16 mouse cellular contexts compared by ENCODE assay signal in the genomic region with DNA sequence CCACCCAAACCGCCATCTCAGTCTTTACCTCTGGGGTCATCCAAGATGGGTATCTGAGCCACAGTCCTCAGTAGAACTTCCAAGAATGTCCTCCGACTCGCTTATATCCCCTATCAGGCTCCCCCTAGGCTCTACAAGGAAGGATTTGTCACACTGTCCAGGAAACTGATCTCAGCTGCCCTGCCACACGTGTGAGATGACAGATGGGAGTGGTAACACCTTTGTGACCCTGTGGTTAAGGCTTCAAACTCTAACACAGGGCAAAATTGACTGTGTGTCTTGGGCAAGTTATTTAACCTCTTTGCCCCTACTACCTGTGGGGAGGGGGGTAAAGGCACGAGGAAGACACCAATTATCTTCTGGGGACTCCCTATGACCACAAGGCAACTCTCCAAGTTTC.
"Had no signal": no experiment of that assay in that cellular context is flagged by ENCODE, and none has a peak within 500 bp of the region (broad histone marks: within the 10 kb centered on the region; RNA-seq: fewer than 3 reads in every experiment).

No protein-coding gene starts in this region.

- H3K9ac ChIP-seq: lung, embryonic 14.5 days; midbrain, embryonic 12.5 days; neural tube, embryonic 12.5 days; stomach, embryonic 15.5 days had no signal

- H3K36me3 ChIP-seq: midbrain, embryonic 10.5 days; midbrain, embryonic 12.5 days; neural tube, embryonic 12.5 days; stomach, embryonic 15.5 days had no signal

- H3K4me3 ChIP-seq: midbrain, embryonic 10.5 days; midbrain, embryonic 12.5 days; myocyte; neural tube, embryonic 12.5 days; stomach, embryonic 15.5 days had no signal

- H3K9me3 ChIP-seq: midbrain, embryonic 10.5 days; midbrain, embryonic 12.5 days; neural tube, embryonic 12.5 days; stomach, embryonic 15.5 days had no signal

- H3K4me2 ChIP-seq: lung, embryonic 14.5 days; midbrain, embryonic 12.5 days; neural tube, embryonic 12.5 days; stomach, embryonic 15.5 days had no signal

- DNase-seq: lung, adult 18-20 months; lung, embryonic 14.5 days; lung, postnatal 10 days; lung, postnatal 4 days; midbrain, embryonic 14.5 days; right cerebral cortex, postnatal 14 days; thymus, adult 2 months; thymus, postnatal 25 days; thymus, postnatal 4 days had no signal

- H3K4me1 ChIP-seq: midbrain, embryonic 12.5 days had no signal

- H3K27ac ChIP-seq: midbrain, embryonic 10.5 days; midbrain, embryonic 12.5 days; neural tube, embryonic 12.5 days; stomach, embryonic 15.5 days; stomach, postnatal 0 days had no signal

- H3K27me3 ChIP-seq: neural tube, embryonic 12.5 days; stomach, embryonic 15.5 days had no signal

- ATAC-seq: midbrain, embryonic 16.5 days had no signal
